Mouse (Mus musculus) layer of hippocampus, adult 8-10 months (tissue): ENCODE measurements around the gene Canx. TPM values are rescaled to one million over a fixed set of nuclear protein-coding genes. Genes with fewer than 3 reads are reported as not detected.

Experiments used
- microRNA-seq, 2 experiments: library from miRNA; unstranded; fragments of <30 nt; microRNA quantifications; one replicate each; pipeline ENCODE4 v1.2.0; 2022
- total RNA-seq, 4 experiments: library from RNA; stranded (reverse); gene quantifications; 2 replicates each; pipeline ENCODE4 v1.2.4; 2022

Canx gene
- total RNA-seq, 4 experiments from 2014 or later: 388 to 462 (median 411) TPM

Small RNA genes lying within 50 kb of the gene (microRNA-seq; reads per million reads assigned to microRNA genes)
- 0 reads per million in 2 experiments for gene Mir804

Other genes with a start within 250 kb of the Canx start
- gene Tbc1d9b, start 194.3 kb downstream of the Canx start, total RNA-seq: 100 to 1,000 TPM; 115 to 122 (median 118) TPM
- gene Mrnip, start 151.2 kb downstream of the Canx start, total RNA-seq: 10 to 100 TPM; 14.0 to 16.9 (median 15.4) TPM
- gene Sqstm1, start 114.8 kb downstream of the Canx start, total RNA-seq: 100 to 1,000 TPM; 473 to 497 (median 477) TPM
- gene Mgat4b, start 114.8 kb downstream of the Canx start, total RNA-seq: 10 to 100 TPM; 73.7 to 78.1 (median 76.2) TPM
- gene Ltc4s, start 87.1 kb downstream of the Canx start, total RNA-seq: 10 to 100 TPM in 2 of 4 experiments, 1 to 10 TPM in 2; 6.2 to 23.4 (median 10.7) TPM
- 10 to 100 TPM; 10.6 to 12.0 (median 11.6) TPM for gene Maml1, start 33.4 kb downstream of the Canx start, total RNA-seq
- gene Cby3, start 28.8 kb upstream of the Canx start, total RNA-seq: under 1 TPM in 1 of 4 experiments, not detected in 3; 0.96 TPM
- gene Hnrnph1, start 51.3 kb upstream of the Canx start, total RNA-seq: 100 to 1,000 TPM; 246 to 288 (median 274) TPM
- gene Rufy1, start 105.5 kb upstream of the Canx start, total RNA-seq: 10 to 100 TPM; 29.6 to 33.1 (median 32.7) TPM